Mouse (Mus musculus) midbrain, embryonic 13.5 days (tissue): ENCODE measurements around the gene Chsy1. TPM values are rescaled to one million over a fixed set of nuclear protein-coding genes. Genes with fewer than 3 reads are reported as not detected.
"Not testable (repeated sequence)": the region's sequence is repeated elsewhere in the genome, so short reads cannot be mapped to it uniquely, and the experiment has no call there.

Experiments used
- ATAC-seq: fragments of 200-750 bp; cut with Nextera tagmentation; 2 replicates; pipeline ENCODE4 v1.8.0; 2017; ENCODE audit warnings: mild to moderate bottlenecking, moderate TSS enrichment, moderate library complexity
- H3K27ac ChIP-seq: fragments of 300-500 bp; sonication (generic); 2 replicates; pipeline ENCODE4 v1.5.1; 2015; ENCODE audit warnings: inconsistent platforms, mild to moderate bottlenecking, moderate library complexity
- H3K27me3 ChIP-seq: fragments of 300-500 bp; sonication (generic); 2 replicates; pipeline ENCODE4 v1.6.1; 2015; ENCODE audit warnings: mild to moderate bottlenecking, inconsistent platforms
- H3K36me3 ChIP-seq: fragments of 300-500 bp; sonication (generic); 2 replicates; pipeline ENCODE4 v1.6.1; 2015; ENCODE audit warnings: mild to moderate bottlenecking, inconsistent platforms
- H3K4me1 ChIP-seq: fragments of 300-500 bp; sonication (generic); replicated peaks from 2 replicates; pipeline ENCODE4 v1.6.1; 2015; ENCODE audit warnings: inconsistent platforms
- H3K4me2 ChIP-seq: fragments of 300-500 bp; sonication (generic); replicated peaks from 2 replicates; pipeline ENCODE4 v1.6.1; 2015; ENCODE audit warnings: moderate library complexity, mild to moderate bottlenecking, inconsistent platforms
- H3K4me3 ChIP-seq: fragments of 300-500 bp; sonication (generic); replicated peaks from 2 replicates; pipeline ENCODE4 v1.5.1; 2015; ENCODE audit warnings: mild to moderate bottlenecking, inconsistent platforms
- H3K9ac ChIP-seq: fragments of 300-500 bp; sonication (generic); replicated peaks from 2 replicates; pipeline ENCODE4 v1.6.1; 2015; ENCODE audit warnings: mild to moderate bottlenecking, inconsistent platforms
- H3K9me3 ChIP-seq: fragments of 300-500 bp; sonication (generic); 2 replicates; pipeline ENCODE4 v1.6.1; 2016; ENCODE audit warnings: mild to moderate bottlenecking, inconsistent platforms
- WGBS: fragments of 180-500 bp; shearing (Covaris S2); methylation state at CpG from one replicate; pipeline ENCODE4 v1.1.7; 2015; 5-methylcytosine and 5-hydroxymethylcytosine counted together
- polyA plus RNA-seq: library from polyadenylated mRNA; unstranded; fragments of >200 nt; fragmentation: Nextera tagmentation; extraction: Ambion mirVana; gene quantifications from 2 replicates; pipeline ENCODE4 v1.2.1, GENCODE M21; 2015

The Chsy1 gene
- polyA plus RNA-seq, 1 experiment from 2014 or later = 11.1 TPM

DNA sequence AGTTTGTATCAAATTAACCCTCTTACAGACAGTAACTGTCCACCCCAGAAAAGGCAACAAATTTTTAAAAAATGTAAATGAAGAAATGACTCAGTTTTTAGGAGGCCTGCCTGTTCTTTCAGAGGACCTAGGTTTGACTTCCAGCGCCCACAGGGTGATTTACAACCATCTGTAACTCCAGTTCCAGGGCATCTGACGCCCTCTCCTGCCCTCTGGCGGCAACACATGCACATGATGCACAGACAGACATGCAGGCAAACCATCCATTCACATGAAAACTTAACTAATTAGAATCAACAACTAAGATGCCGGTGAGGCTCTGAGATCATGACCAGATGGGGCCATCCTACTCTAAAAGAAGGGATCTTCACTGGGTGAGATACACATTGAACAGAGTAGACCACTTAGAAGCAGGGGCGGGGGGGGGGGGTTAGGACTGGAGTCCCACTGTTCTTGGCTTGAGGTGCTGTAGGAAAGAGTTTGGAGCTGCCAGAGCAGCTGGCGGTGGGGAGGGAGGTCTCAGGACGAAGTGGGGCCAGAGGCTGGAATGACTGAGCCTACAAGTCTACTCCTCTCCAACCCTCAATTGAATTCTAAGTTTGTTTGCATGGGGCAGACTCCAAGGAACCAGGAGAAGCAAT is 72.9 kb downstream of the Chsy1 start:
- Histone ChIP-seq H3K9me3 (no peaks in the 10 kb centered on the region), H3K4me2 (no peak overlapping the region), H3K4me3 (no peak overlapping the region), H3K9ac (no peak overlapping the region), H3K27ac (no peak overlapping the region), H3K27me3 (no peaks in the 10 kb centered on the region), H3K36me3 (no peaks in the 10 kb centered on the region), H3K4me1 (no peaks in the 10 kb centered on the region)
- ATAC-seq = no peak
- WGBS = 89% methylated on average over 7 of the region's 7 CpGs

DNA sequence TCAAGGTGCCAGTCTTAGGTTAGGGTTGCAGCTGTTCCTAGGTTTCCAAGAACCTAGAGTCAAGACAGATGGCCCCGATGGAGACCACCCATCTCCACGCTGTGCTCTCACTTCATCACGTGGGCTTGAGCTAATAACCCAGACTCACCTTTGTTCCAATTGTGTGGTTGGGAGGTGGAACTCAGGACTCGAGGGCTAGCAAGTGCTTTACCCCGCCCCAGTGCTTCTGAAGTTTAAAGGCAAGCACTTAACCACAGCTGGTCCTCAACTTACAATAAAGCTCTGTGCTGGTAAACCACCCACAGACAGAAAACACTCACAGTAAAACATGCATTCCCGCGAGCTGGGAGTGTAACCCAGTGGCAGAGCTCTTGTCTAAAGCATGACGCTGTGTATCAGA is 74.1 kb downstream of the Chsy1 start:
- Histone ChIP-seq H3K9me3 (no peaks in the 10 kb centered on the region), H3K36me3 (no peaks in the 10 kb centered on the region), H3K9ac (no peak overlapping the region), H3K27me3 (no peaks in the 10 kb centered on the region), H3K4me1 (no peaks in the 10 kb centered on the region), H3K4me3 (no peak overlapping the region), H3K4me2 (no peak overlapping the region), H3K27ac (no peak overlapping the region)
- no peak for ATAC-seq
- 79% methylated on average over 8 of the region's 8 CpGs for WGBS

DNA sequence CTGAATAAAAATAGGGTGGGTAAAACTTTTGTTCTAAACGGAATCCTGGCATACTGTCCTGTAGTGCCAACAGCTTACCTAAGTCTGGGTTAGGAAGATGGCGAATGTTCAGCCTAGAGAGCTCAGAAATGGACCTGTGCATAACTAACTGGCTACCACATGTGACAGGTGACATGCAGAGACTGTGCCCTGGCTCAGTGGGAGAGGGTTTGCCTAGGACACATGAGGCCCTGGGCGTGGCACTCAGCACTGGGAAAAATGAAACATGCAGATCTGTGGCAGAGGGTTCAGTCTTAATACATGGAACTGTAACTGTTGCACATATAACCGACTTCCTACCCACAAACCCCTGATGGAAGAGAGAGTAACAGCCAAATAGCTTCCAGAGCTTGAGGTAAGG is 74.7 kb downstream of the Chsy1 start:
- no peaks in the 10 kb centered on the region for H3K9me3 ChIP-seq
- no peak for ATAC-seq
- WGBS = 84% methylated on average over 4 of the region's 4 CpGs
- H3K27me3 ChIP-seq = no peaks in the 10 kb centered on the region
- no peak overlapping the region for H3K9ac ChIP-seq
- H3K4me1 ChIP-seq = no peaks in the 10 kb centered on the region
- H3K4me3 ChIP-seq = no peak overlapping the region
- no peak overlapping the region for H3K27ac ChIP-seq
- H3K36me3 ChIP-seq = no peaks in the 10 kb centered on the region
- H3K4me2 ChIP-seq = no peak overlapping the region

DNA sequence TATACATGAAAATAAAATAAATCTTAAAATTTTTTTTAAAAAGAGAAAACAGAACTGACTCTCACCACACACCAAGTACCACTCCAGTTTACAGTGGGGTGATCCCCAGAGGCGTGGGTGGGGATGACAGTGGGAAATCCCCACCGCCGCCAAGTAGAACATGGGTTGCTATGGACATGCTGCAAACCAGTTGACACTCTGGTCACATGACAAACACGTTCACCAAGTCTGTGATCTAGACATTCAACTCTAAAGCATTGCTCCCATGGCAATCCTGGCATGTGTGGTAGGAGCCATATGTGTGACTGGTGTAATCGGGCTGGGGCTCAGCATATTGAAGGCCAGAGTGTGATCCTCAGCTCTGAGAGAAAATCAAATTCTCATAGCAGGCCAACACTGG is 76.1 kb downstream of the Chsy1 start:
- no peak overlapping the region for H3K4me3 ChIP-seq
- no peaks in the 10 kb centered on the region for H3K36me3 ChIP-seq
- no peak for ATAC-seq
- no peaks in the 10 kb centered on the region for H3K9me3 ChIP-seq
- H3K9ac ChIP-seq = no peak overlapping the region
- H3K27ac ChIP-seq = no peak overlapping the region
- 91% methylated on average over 5 of the region's 5 CpGs for WGBS
- no peak overlapping the region for H3K4me2 ChIP-seq
- H3K27me3 ChIP-seq = no peaks in the 10 kb centered on the region
- no peaks in the 10 kb centered on the region for H3K4me1 ChIP-seq

DNA sequence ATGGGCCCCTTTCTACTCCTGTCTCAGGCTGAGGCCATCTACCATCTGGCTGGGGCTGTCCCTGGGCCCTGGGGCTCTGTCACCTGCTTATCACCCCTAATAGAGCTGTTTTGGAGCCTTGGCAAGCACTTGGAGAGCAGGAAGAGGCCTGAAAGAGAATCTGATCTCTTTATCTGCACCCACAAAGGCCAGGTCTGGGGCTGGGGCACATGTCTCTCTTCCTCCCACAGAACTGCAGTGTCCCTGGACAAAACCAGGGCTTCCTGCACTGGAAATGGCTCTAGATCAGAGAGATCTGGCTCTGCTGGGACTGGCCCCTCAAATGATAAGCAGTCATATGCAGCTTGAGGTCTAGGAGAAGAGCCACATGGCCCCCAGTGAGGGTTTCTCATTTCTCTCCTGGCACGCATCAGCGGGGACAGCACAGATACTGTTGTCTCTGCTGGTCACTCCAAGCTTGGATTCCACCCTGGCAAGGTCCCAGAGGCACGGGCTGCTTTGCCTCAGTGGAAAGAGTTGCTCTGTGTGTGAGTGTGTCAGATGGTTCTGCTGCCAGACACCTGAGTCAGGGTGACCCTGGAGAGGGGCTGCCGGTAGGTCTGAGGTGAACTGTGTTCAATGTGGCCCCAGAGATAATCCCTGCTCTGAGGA is 78.4 kb downstream of the Chsy1 start:
- WGBS = 87% methylated on average over 4 of the region's 4 CpGs
- no peak overlapping the region for H3K4me3 ChIP-seq
- no peak overlapping the region for H3K9ac ChIP-seq
- H3K27me3 ChIP-seq = no peaks in the 10 kb centered on the region
- H3K9me3 ChIP-seq = no peaks in the 10 kb centered on the region
- no peaks in the 10 kb centered on the region for H3K36me3 ChIP-seq
- H3K4me1 ChIP-seq = no peaks in the 10 kb centered on the region
- H3K4me2 ChIP-seq = no peak overlapping the region
- no peak overlapping the region for H3K27ac ChIP-seq
- no peak for ATAC-seq

DNA sequence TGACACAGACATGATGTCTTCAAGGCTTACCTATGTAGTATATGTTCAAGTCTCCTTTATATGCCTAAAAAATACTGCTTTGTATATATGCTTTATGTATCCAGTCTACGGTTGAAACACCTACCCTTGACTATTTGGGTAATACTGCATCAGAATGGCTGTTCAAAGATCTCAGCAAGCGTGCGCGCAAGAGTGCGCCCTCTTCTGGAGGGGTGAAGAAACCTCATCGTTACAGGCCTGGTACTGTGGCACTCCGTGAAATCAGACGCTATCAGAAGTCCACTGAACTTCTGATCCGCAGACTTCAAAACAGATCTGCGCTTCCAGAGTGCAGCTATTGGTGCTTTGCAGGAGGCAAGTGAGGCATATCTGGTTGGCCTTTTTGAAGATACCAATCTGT is 81.1 kb downstream of the Chsy1 start:
- not testable (repeated sequence) for H3K4me3 ChIP-seq, H3K9me3 ChIP-seq, H3K27ac ChIP-seq, H3K4me2 ChIP-seq, H3K27me3 ChIP-seq, H3K4me1 ChIP-seq, H3K9ac ChIP-seq, H3K36me3 ChIP-seq, ATAC-seq
- WGBS = 89% methylated on average over 10 of the region's 10 CpGs

DNA sequence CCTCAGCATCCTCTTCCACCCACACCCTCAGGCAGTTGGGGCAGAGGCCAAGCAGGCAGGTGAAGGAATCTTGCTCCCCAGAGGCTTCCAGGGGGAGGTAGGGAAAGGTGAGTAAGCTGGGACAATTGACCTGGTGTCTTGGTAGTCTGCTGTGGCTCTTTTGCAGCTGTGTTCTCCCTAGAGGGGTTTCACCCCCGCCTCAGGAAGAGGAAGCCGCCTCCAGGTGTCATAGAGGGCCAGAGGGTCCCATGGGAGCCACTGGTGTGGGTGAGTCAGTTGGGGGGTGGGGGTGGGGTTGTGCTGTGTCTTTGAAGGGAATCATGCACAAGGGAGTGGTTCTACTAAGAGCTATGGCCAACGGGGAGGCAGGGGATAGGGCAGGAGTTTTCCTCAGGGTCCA is 85.2 kb downstream of the Chsy1 start:
- ATAC-seq = no peak
- 88% methylated on average over 3 of the region's 3 CpGs for WGBS

DNA sequence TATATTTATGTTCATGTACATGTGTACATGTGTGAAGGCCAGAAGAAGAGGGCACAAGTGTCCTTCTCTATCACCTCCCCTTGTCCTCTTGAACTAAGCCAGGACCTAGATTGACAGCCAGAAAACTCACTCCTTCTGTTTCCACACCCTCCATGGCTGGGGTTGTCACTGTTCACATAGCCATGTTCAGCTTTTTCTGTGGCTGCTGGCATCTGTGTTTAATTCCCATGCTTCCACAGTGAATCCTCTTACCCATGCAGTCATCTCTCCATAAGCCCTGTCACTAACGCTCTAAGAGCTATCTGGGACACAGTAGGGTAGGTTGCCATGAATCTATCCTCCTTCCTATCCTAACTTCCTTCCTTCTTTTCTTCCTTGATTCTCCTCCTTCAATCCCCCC is 86.6 kb downstream of the Chsy1 start:
- Histone ChIP-seq H3K4me1 (0 out of 2 replicates have a peak, but pooled peaks cover under 1% of the 10 kb centered on the region), H3K36me3 (no peaks in the 10 kb centered on the region), H3K9me3 (no peaks in the 10 kb centered on the region), H3K4me3 (no peak overlapping the region), H3K9ac (no peak overlapping the region), H3K27me3 (no peaks in the 10 kb centered on the region), H3K4me2 (no peak overlapping the region), H3K27ac (no peak overlapping the region)
- WGBS = 87% methylated on average over 1 of the region's 1 CpGs
- no peak for ATAC-seq

More for the DNA sequence above, 85.2 kb downstream of the Chsy1 start:
- no peaks in the 10 kb centered on the region for H3K36me3 ChIP-seq
- H3K27me3 ChIP-seq = no peaks in the 10 kb centered on the region
- no peaks in the 10 kb centered on the region for H3K9me3 ChIP-seq
- no peak overlapping the region for H3K4me2 ChIP-seq
- no peaks in the 10 kb centered on the region for H3K4me1 ChIP-seq
- no peak overlapping the region for H3K27ac ChIP-seq
- no peak overlapping the region for H3K9ac ChIP-seq
- H3K4me3 ChIP-seq = no peak overlapping the region

DNA sequence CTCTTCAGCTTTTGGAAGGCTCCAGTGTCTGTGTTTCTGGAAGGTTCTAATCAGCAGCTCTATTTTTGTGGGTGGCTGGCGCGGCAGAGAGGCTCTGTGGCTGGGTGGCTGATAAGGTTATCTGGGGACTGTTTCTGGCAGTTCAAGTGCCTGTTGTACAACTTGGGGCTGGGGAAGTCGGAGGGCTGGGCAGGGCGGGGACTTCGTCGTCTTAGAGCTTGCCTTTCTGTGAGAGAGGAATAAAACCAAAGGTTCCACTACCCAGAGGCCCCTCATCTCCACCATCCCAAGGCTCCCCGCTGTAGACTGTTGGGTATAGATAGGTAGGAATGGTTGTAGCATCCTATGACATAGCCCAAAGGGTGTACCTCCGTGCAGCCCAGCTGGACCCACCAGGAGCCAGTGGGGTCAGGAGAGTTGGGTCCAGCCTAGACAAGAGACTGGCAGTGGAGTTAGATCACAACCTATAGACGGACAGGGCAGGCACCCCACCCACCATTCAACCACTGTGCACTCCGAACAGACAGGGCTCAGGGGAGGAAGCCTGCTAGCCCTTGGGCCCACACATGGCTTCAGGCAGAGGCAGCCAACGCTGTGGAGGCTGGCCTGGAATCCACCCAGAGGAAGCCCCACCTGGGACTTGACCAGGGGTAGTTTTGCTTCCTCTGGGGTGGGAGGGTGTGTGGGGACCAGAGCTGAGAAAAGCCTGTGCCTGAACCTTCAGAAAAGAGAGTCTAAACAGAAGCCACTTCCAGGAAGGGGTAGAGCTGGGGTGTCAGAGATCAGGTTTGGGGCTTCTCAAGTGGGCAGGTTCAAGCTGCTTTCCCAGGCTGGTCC is 87.5 kb downstream of the Chsy1 start:
- Histone ChIP-seq H3K4me3 (no peak overlapping the region), H3K36me3 (no peaks in the 10 kb centered on the region), H3K4me1 (0 out of 2 replicates have a peak, but pooled peaks cover 4% of the 10 kb centered on the region), H3K27ac (no peak overlapping the region), H3K4me2 (no peak overlapping the region), H3K9ac (no peak overlapping the region), H3K9me3 (no peaks in the 10 kb centered on the region), H3K27me3 (no peaks in the 10 kb centered on the region)
- ATAC-seq = no peak
- 85% methylated on average over 11 of the region's 11 CpGs for WGBS

DNA sequence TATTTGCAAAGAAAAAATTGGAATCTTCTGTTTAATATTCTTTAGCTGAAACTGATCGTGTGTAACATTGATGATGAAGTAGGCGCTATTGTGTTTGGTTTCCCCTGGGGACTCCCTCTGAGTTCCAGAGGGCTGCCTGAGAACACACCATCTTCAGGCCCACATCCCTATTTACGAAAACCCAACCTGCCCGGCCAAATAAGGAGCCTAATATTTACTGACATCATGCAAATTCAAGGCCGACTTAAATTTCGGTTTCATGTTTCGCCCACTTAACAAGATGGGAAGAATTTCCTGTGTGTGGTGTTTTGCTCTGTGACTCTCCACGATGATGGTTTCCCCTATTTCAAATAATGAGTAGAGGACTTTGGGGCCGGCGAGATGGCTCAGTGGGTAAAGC is 89.1 kb downstream of the Chsy1 start:
- ATAC-seq = no peak
- WGBS = 93% methylated on average over 10 of the region's 10 CpGs

DNA sequence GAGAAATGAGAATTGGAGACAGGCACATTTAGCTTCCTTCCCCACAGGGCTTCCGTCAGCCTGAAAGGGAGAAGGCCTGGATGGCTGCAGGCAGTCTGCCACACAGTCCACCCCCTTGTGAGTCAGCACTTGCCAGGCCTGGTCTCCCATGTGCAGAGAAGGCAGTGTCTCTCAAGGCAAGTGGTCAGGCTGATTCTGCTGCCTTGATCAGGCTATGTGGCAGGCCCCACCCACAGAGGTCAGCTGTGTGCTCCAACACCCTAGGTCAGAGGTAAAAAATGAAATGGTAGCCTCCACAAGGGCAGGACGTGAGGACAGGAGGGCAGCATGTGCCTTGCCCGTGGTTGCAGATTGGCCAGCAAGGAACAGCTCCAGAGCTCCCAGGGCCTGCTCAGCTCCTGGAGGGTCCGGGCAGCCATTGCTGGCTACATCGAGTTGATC is 90.1 kb downstream of the Chsy1 start:
- Histone ChIP-seq H3K4me3 (no peak overlapping the region), H3K27me3 (no peaks in the 10 kb centered on the region), H3K27ac (no peak overlapping the region), H3K9me3 (peaks cover under 1% of the 10 kb centered on the region; the same call in 1 of the 2 replicates), H3K36me3 (no peaks in the 10 kb centered on the region), H3K9ac (no peak overlapping the region), H3K4me1 (0 out of 2 replicates have a peak, but pooled peaks cover 4% of the 10 kb centered on the region), H3K4me2 (no peak overlapping the region)
- 0 out of 2 replicates have a peak, but pooled peaks have one; percentile 34 for ATAC-seq
- 82% methylated on average over 5 of the region's 5 CpGs for WGBS

More for the DNA sequence above, 89.1 kb downstream of the Chsy1 start:
- H3K27me3 ChIP-seq = no peaks in the 10 kb centered on the region
- no peak overlapping the region for H3K4me3 ChIP-seq
- no peak overlapping the region for H3K27ac ChIP-seq
- H3K9me3 ChIP-seq = no peaks in the 10 kb centered on the region
- 0 out of 2 replicates have a peak, but pooled peaks cover 4% of the 10 kb centered on the region for H3K4me1 ChIP-seq
- no peaks in the 10 kb centered on the region for H3K36me3 ChIP-seq
- no peak overlapping the region for H3K9ac ChIP-seq
- no peak overlapping the region for H3K4me2 ChIP-seq

DNA sequence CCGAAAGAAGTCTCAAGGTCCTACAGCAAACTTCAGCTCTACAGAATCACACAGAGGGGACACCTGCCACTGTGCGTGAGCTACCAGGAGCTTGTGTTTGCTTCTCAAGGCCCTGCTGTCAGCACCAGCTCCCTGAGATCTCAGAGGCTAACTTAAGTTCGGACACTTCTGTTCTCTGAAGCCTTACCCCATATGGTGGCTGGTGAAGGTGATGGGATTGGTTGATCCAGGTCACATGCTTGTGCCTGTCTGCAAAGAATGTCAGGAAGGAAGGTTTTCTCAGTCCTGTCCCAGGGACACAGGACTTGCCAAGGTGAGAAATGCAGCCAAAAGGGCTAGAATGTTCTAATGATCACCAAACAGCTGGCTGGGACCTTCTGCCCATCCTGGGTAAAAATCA is 91.1 kb downstream of the Chsy1 start:
- no peak for ATAC-seq
- Histone ChIP-seq H3K9me3 (peaks cover 5% of the 10 kb centered on the region; the same call in 1 of the 2 replicates), H3K4me1 (0 out of 2 replicates have a peak, but pooled peaks cover 4% of the 10 kb centered on the region), H3K9ac (no peak overlapping the region), H3K4me3 (no peak overlapping the region), H3K4me2 (no peak overlapping the region), H3K36me3 (no peaks in the 10 kb centered on the region), H3K27ac (no peak overlapping the region), H3K27me3 (no peaks in the 10 kb centered on the region)
- WGBS = 88% methylated on average over 3 of the region's 3 CpGs
